Mouse (Mus musculus) myocyte (in vitro differentiated cells): ENCODE measurements around the gene Gab1. TPM values are rescaled to one million over a fixed set of nuclear protein-coding genes. Genes with fewer than 3 reads are reported as not detected.

Experiments used
- H3K27me3 ChIP-seq: one replicate; pipeline ENCODE4 v1.6.1; 2011; ENCODE audit not compliant: control insufficient read depth, insufficient read depth, insufficient read length
- H3K36me3 ChIP-seq: one replicate; pipeline ENCODE4 v1.6.1; 2011; ENCODE audit not compliant: control insufficient read depth, insufficient read depth
- H3K4me2 ChIP-seq: one replicate; pipeline ENCODE4 v1.6.1; 2011; ENCODE audit warnings: low read depth, control low read depth
- H3K4me3 ChIP-seq: one replicate; pipeline ENCODE4 v1.5.1; 2011; ENCODE audit warnings: mild to moderate bottlenecking, control low read depth, moderate library complexity
- H3K79me2 ChIP-seq: one replicate; pipeline ENCODE4 v1.6.1; 2011; ENCODE audit not compliant: control insufficient read depth, insufficient read depth
- H3ac ChIP-seq: one replicate; pipeline ENCODE4 v1.6.1; 2011; ENCODE audit not compliant: control insufficient read depth, insufficient read length
- CEBPB ChIP-seq: IDR thresholded peaks from 2 replicates; pipeline ENCODE4 v1.6.1; 2011; ENCODE audit warnings: mild to moderate bottlenecking, moderate library complexity; ENCODE audit not compliant: poor library complexity, insufficient read depth, severe bottlenecking
- E2F4 ChIP-seq: IDR thresholded peaks from one replicate; pipeline ENCODE4 v1.6.1; 2011; ENCODE audit warnings: mild to moderate bottlenecking, control low read depth, moderate library complexity; ENCODE audit not compliant: insufficient read depth
- MAX ChIP-seq: IDR thresholded peaks from one replicate; pipeline ENCODE4 v1.6.1; 2011; ENCODE audit warnings: low read depth, mild to moderate bottlenecking, control low read depth
- MYOD1 ChIP-seq, 3 experiments: IDR thresholded peaks; one replicate each; pipeline ENCODE4 v1.6.1; 2011; ENCODE audit warnings: control low read depth in 2 of 3, low read depth in 2 of 3, mild to moderate bottlenecking in 2 of 3, moderate library complexity in 1 of 3; ENCODE audit not compliant: insufficient read length in 2 of 3, control insufficient read depth in 1 of 3
- MYOG ChIP-seq, 3 experiments: IDR thresholded peaks; one replicate each; pipeline ENCODE4 v1.6.1; 2011; ENCODE audit warnings: control low read depth in 2 of 3, low read depth in 2 of 3, mild to moderate bottlenecking in 2 of 3; ENCODE audit not compliant: insufficient read length in 2 of 3, control insufficient read depth in 1 of 3, insufficient read depth in 1 of 3
- POLR2A ChIP-seq: IDR thresholded peaks from one replicate; pipeline ENCODE4 v1.6.1; 2011; ENCODE audit warnings: low read depth, mild to moderate bottlenecking, control low read depth, moderate library complexity; ENCODE audit not compliant: insufficient read length
- POLR2AphosphoS2 ChIP-seq: IDR thresholded peaks from one replicate; pipeline ENCODE4 v1.6.1; 2011; ENCODE audit warnings: low read depth, control low read depth; ENCODE audit not compliant: insufficient read length
- REST ChIP-seq: IDR thresholded peaks from one replicate; pipeline ENCODE4 v1.6.1; 2011; ENCODE audit warnings: mild to moderate bottlenecking, control low read depth, moderate library complexity; ENCODE audit not compliant: insufficient read depth, insufficient read length
- SRF ChIP-seq: IDR thresholded peaks from one replicate; pipeline ENCODE4 v1.6.1; 2011; ENCODE audit warnings: low read depth; ENCODE audit not compliant: control insufficient read depth, insufficient read length
- TCF12 ChIP-seq: IDR thresholded peaks from one replicate; pipeline ENCODE4 v1.6.1; 2011; ENCODE audit warnings: mild to moderate bottlenecking, control low read depth; ENCODE audit not compliant: poor library complexity, insufficient read depth, severe bottlenecking
- TCF3 ChIP-seq: IDR thresholded peaks from one replicate; pipeline ENCODE4 v1.6.1; 2011; ENCODE audit warnings: low read depth, control low read depth; ENCODE audit not compliant: insufficient read length
- USF1 ChIP-seq: IDR thresholded peaks from one replicate; pipeline ENCODE4 v1.6.1; 2011; ENCODE audit warnings: low read depth, mild to moderate bottlenecking, control low read depth, moderate library complexity
- polyA plus RNA-seq: library from polyadenylated mRNA; unstranded; fragments of >200 nt; fragmentation: generic; extraction: Trizol; gene quantifications from one replicate; pipeline ENCODE4 v1.2.1, GENCODE M21; 2012; ENCODE audit warnings: missing spikeins

Gene Gab1
- polyA plus RNA-seq, 1 experiment = 3.4 TPM

DNA sequence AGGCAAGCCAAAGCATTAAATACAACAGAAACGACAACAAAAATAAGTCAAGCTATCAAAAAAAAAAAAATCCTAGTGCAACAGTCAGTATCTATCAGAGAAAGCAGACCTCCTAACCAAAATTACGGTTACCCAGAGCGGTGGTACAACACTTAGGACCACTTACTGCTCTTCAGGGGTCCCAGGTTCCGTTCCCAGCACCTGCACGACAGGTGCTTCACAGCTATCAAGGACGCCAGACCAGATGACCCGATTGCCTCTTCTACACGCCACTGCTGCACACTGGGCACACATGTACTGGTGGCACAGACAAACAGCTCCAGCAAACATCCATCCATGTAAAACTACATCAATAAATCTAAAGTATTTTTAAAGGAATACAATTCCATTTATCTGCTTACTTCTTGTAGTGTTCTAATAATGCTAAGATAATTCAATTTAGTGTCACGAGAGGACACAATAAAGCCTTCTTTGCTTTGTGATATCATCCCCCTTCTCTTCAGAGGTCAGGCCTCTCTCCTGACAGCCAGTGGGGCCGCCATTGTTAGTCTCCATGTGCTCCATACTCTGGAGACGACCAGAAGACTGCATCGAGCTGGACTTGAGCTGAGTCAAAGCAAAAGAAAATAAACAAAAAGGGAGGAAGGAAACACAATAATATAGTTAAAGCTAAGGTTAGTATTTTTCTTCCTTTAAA is 12.2 kb downstream of the Gab1 start:
- Histone ChIP-seq H3K36me3 (no peaks in the 10 kb centered on the region), H3K4me2 (peak overlapping the region; percentile 19), H3ac (no peak overlapping the region), H3K4me3 (no peak overlapping the region), H3K79me2 (peaks cover 22% of the 10 kb centered on the region), H3K27me3 (no peaks in the 10 kb centered on the region)
- TF ChIP-seq REST = no peak
- no peak for TF ChIP-seq MAX
- TF ChIP-seq SRF = no peak
- no peak for TF ChIP-seq MYOD1 (IDR thresholded peaks at IDR 0.05; ENCODE audit: control insufficient read depth in 1 of 3, insufficient read length in 2 of 3, low read depth in 2 of 3)

- Histone ChIP-seq H3K79me2 (peaks cover 22% of the 10 kb centered on the region), H3K4me3 (no peak overlapping the region), H3K36me3 (no peaks in the 10 kb centered on the region), H3ac (no peak overlapping the region), H3K4me2 (peak overlapping the region; percentile 19), H3K27me3 (no peaks in the 10 kb centered on the region)
- TF ChIP-seq MYOD1 (IDR thresholded peaks at IDR 0.05; ENCODE audit: control insufficient read depth in 1 of 3, insufficient read length in 2 of 3, low read depth in 2 of 3) (no peak), POLR2AphosphoS2 (no peak), TCF3 (no peak), SRF (no peak), POLR2A (no peak), CEBPB (no peak), MAX (no peak), TCF12 (no peak), REST (no peak), MYOG (IDR thresholded peaks at IDR 0.05; ENCODE audit: control insufficient read depth in 1 of 3, insufficient read depth in 1 of 3, insufficient read length in 2 of 3, low read depth in 2 of 3) (no peak)
Measured at GRCm38 (mm10) chr8:80867598-80867997, 12.7 kb downstream of the Gab1 start.

- Histone ChIP-seq H3ac (no peak overlapping the region), H3K4me2 (no peak overlapping the region), H3K4me3 (no peak overlapping the region), H3K27me3 (no peaks in the 10 kb centered on the region), H3K36me3 (no peaks in the 10 kb centered on the region), H3K79me2 (peaks cover 22% of the 10 kb centered on the region)
- TF ChIP-seq CEBPB = no peak
- TF ChIP-seq TCF3 = no peak
- no peak for TF ChIP-seq POLR2A
- TF ChIP-seq MAX = no peak
- TF ChIP-seq MYOG (IDR thresholded peaks at IDR 0.05; ENCODE audit: control insufficient read depth in 1 of 3, insufficient read depth in 1 of 3, insufficient read length in 2 of 3, low read depth in 2 of 3) = no peak
- no peak for TF ChIP-seq REST
- no peak for TF ChIP-seq MYOD1 (IDR thresholded peaks at IDR 0.05; ENCODE audit: control insufficient read depth in 1 of 3, insufficient read length in 2 of 3, low read depth in 2 of 3)
- TF ChIP-seq USF1 = no peak
Measured at GRCm38 (mm10) chr8:80865181-80865784, 15.0 kb downstream of the Gab1 start.

- TF ChIP-seq TCF3 = no peak
- no peak for TF ChIP-seq REST
- no peak for TF ChIP-seq MYOG (IDR thresholded peaks at IDR 0.05; ENCODE audit: control insufficient read depth in 1 of 3, insufficient read depth in 1 of 3, insufficient read length in 2 of 3, low read depth in 2 of 3)
- TF ChIP-seq USF1 = no peak
- no peak for TF ChIP-seq POLR2A
- no peak for TF ChIP-seq TCF12
- no peak for TF ChIP-seq MAX
- no peak for TF ChIP-seq POLR2AphosphoS2
- no peak for TF ChIP-seq CEBPB
- TF ChIP-seq SRF = no peak
- no peak for TF ChIP-seq E2F4
- Histone ChIP-seq H3K4me3 (no peak overlapping the region), H3K36me3 (no peaks in the 10 kb centered on the region), H3K79me2 (peaks cover 18% of the 10 kb centered on the region), H3K4me2 (peak overlapping the region; percentile 42), H3ac (no peak overlapping the region), H3K27me3 (no peaks in the 10 kb centered on the region)
Measured at GRCm38 (mm10) chr8:80863393-80863792, 16.9 kb downstream of the Gab1 start.

GRCm38 (mm10) chr8:80859180-80859775 is 21.0 kb downstream of the Gab1 start:
- TF ChIP-seq MYOD1 (IDR thresholded peaks at IDR 0.05; ENCODE audit: control insufficient read depth in 1 of 3, insufficient read length in 2 of 3, low read depth in 2 of 3) (no peak), CEBPB (no peak), REST (no peak), POLR2AphosphoS2 (no peak), E2F4 (no peak)
- Histone ChIP-seq H3ac (no peak overlapping the region), H3K4me2 (no peak overlapping the region), H3K4me3 (no peak overlapping the region), H3K27me3 (no peaks in the 10 kb centered on the region), H3K36me3 (no peaks in the 10 kb centered on the region), H3K79me2 (peaks cover 9% of the 10 kb centered on the region)
